Mouse (Mus musculus) stomach, embryonic 16.5 days (tissue): ENCODE results near the gene Ckb. TPM values are rescaled to one million over a fixed set of nuclear protein-coding genes. Genes with fewer than 3 reads are reported as not detected.

Experiments
- ATAC-seq: fragments of 200-750 bp; cut with Nextera tagmentation; 2 replicates; pipeline ENCODE4 v1.8.0; 2017; ENCODE audit warnings: moderate number of reproducible peaks, moderate TSS enrichment; ENCODE audit not compliant: insufficient read depth, low FRiP score
- H3K27ac ChIP-seq: fragments of 300-500 bp; sonication (generic); 2 replicates; pipeline ENCODE4 v1.5.1; 2014; ENCODE audit warnings: low read length
- H3K27me3 ChIP-seq: fragments of 300-500 bp; sonication (generic); 2 replicates; pipeline ENCODE4 v1.6.1; 2014; ENCODE audit warnings: low read length, control low read depth, mixed read lengths; ENCODE audit not compliant: control insufficient read depth, insufficient read depth
- H3K36me3 ChIP-seq: fragments of 300-500 bp; sonication (generic); 2 replicates; pipeline ENCODE4 v1.6.1; 2014; ENCODE audit warnings: low read length; ENCODE audit not compliant: control insufficient read depth, insufficient read depth
- H3K4me1 ChIP-seq: fragments of 300-500 bp; sonication (generic); 2 replicates; pipeline ENCODE4 v1.6.1; 2014; ENCODE audit warnings: low read length, control low read depth, mixed read lengths; ENCODE audit not compliant: control insufficient read depth, insufficient read depth
- H3K4me2 ChIP-seq: fragments of 300-500 bp; sonication (generic); 2 replicates; pipeline ENCODE4 v1.6.1; 2014; ENCODE audit warnings: low read depth, low read length, mixed read lengths
- H3K4me3 ChIP-seq: fragments of 300-500 bp; sonication (generic); replicated peaks from 2 replicates; pipeline ENCODE4 v1.5.1; 2014; ENCODE audit warnings: mild to moderate bottlenecking, low read length
- H3K9ac ChIP-seq: fragments of 300-500 bp; sonication (generic); 2 replicates; pipeline ENCODE4 v1.6.1; 2014; ENCODE audit warnings: low read length
- H3K9me3 ChIP-seq: fragments of 300-500 bp; sonication (generic); replicated peaks from 2 replicates; pipeline ENCODE4 v1.6.1; 2016; ENCODE audit warnings: low read length, control low read depth; ENCODE audit not compliant: control insufficient read depth
- WGBS: fragments of 180-500 bp; shearing (Covaris S2); extraction: QIAGEN DNeasy Blood & Tissue Kit; methylation state at CpG from one replicate; pipeline ENCODE4 v1.1.7; 2014; 5-methylcytosine and 5-hydroxymethylcytosine counted together
- polyA plus RNA-seq: library from polyadenylated mRNA; unstranded; fragments of >200 nt; fragmentation: Nextera tagmentation; extraction: Ambion mirVana; gene quantifications from 2 replicates; pipeline ENCODE4 v1.2.1, GENCODE M21; 2015

The Ckb gene
- polyA plus RNA-seq, 1 experiment from 2014 or later, result 698 TPM

DNA sequence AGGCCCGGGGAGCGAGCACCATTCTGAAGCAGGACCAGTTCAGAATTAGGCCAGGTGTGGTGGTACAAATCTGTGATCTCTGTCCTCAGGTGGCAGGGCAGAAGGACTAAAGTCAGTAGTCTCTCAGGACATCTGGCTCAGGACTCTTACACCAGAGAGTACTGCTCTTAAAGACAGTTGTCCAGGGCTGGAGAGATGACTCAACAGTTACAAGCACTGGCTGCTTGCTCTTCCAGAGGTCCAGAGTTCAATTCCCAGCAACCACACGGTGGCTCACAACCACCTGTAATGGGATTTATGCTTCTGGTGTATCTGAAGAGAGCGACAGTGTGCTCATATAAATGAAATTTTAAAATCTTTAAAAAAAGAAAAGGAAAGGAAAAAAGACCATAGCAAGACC, 12.8 kb downstream of the Ckb start:
- 93% methylated on average over 4 of the region's 4 CpGs for WGBS
- Histone ChIP-seq H3K4me2 (no peak overlapping the region), H3K9me3 (no peaks in the 10 kb centered on the region), H3K36me3 (peaks cover 6% of the 10 kb centered on the region), H3K9ac (no peak overlapping the region), H3K27me3 (no peaks in the 10 kb centered on the region), H3K4me3 (no peak overlapping the region), H3K27ac (no peak overlapping the region), H3K4me1 (peaks cover 8% of the 10 kb centered on the region)
- ATAC-seq, result no peak

DNA sequence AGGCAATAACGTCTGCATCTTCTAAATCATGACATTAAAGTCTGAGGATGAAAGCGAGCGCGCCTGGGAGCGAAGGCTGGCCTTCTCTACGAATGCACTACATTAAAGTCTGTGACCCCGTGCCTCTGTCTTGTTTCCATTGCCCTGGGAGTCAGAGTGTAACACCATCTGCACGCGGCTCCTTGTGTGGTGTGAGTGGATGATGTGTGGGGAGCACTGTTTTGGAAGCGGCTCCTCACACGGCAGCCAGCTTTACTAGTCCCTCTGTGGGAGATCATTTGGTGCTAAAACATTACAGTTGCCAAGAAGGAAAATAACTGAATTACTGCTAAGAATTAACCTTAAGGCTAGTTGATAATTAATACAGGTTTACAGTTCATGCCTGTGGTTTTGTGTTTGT, 16.4 kb downstream of the Ckb start:
- ATAC-seq, result no peak
- WGBS, result 92% methylated on average over 11 of the region's 11 CpGs
- Histone ChIP-seq H3K4me2 (no peak overlapping the region), H3K4me3 (no peak overlapping the region), H3K27ac (no peak overlapping the region), H3K4me1 (no peaks in the 10 kb centered on the region), H3K36me3 (peaks cover 6% of the 10 kb centered on the region), H3K9ac (no peak overlapping the region), H3K27me3 (no peaks in the 10 kb centered on the region), H3K9me3 (no peaks in the 10 kb centered on the region)

DNA sequence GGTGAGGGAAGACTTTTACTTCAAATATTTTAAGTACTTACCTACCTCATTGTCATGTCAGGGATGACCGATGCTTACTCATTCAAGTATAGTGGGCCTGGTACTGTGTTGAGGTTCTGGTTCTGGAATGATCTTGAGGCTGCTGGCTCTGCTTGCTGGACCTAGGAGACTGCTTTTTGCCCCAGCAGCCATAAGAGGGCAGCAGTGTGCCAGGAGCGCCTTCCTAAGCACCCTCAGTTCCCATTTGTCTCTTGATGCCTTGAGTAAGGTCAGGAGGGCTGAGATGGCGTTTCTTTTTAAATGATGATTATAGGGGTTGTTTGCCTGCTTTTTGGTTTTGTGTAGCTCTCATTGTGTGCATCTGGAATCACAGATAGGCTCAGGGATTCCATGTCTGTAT, 18.7 kb downstream of the Ckb start:
- Histone ChIP-seq H3K36me3 (peaks cover 6% of the 10 kb centered on the region), H3K4me3 (no peak overlapping the region), H3K27me3 (no peaks in the 10 kb centered on the region), H3K4me2 (no peak overlapping the region), H3K4me1 (no peaks in the 10 kb centered on the region), H3K9ac (no peak overlapping the region), H3K9me3 (no peaks in the 10 kb centered on the region), H3K27ac (no peak overlapping the region)
- WGBS, result 34% methylated on average over 3 of the region's 3 CpGs
- ATAC-seq, result peak; percentile 37; the same call in 1 of the 2 replicates

DNA sequence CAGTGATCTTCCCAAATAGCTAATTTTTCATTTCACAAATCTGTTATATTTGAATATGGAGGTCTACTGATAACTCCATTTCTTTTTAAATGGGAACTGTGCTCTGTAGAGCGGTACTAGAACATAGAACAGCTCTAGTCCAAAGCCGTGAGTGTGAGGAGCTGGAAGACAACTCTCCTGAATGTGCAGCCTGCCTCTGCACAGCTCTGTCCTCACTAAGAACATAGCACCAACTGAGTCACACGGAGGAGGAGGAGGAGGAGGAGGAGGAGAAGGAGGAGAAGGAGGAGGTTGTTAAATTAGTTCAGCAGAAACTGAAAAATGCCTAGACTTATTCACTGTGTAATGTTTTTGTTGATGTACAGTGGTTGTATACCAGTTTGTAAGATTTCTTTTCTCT, 19.2 kb downstream of the Ckb start:
- ATAC-seq, result no peak
- Histone ChIP-seq H3K9me3 (no peaks in the 10 kb centered on the region), H3K4me2 (no peak overlapping the region), H3K27me3 (no peaks in the 10 kb centered on the region), H3K36me3 (peaks cover 9% of the 10 kb centered on the region), H3K27ac (no peak overlapping the region), H3K4me1 (no peaks in the 10 kb centered on the region), H3K9ac (no peak overlapping the region), H3K4me3 (no peak overlapping the region)
- WGBS, result 87% methylated on average over 3 of the region's 3 CpGs

DNA sequence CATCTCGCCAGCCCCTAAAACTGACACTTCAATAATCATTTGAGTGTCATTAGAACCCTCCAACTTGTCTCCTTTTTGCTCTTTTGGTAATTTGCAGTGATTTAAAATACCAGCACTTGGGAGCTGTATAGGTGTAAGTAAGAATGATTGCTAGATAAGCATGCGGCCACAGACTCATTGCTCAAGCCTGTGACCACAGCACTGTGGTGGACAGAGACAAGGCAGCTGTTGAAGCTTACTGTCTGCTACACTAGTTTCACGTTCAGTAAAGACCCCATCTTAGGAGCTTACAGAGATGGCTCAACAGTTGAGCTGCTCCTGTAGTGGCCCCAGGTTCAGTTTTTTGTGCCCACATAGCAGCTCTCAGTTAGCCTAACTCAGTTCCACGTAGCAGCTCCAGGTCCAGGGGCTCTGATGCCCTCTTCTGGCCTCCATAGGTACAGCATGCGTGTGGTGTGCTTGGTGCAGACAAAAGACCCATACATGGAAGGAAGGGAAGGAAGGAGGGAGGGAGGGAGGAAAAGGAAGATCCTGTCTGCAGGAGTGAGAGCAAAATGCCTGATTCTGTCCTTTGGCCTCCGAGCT, 24.0 kb downstream of the Ckb start:
- Histone ChIP-seq H3K9ac (no peak overlapping the region), H3K27ac (no peak overlapping the region), H3K4me3 (no peak overlapping the region), H3K27me3 (no peaks in the 10 kb centered on the region), H3K9me3 (no peaks in the 10 kb centered on the region), H3K4me1 (no peaks in the 10 kb centered on the region), H3K36me3 (peaks cover 6% of the 10 kb centered on the region; the same call in 1 of the 2 replicates), H3K4me2 (no peak overlapping the region)
- 0 out of 2 replicates have a peak, but pooled peaks have one; percentile 33 for ATAC-seq
- 49% methylated on average over 6 of the region's 6 CpGs for WGBS

Other genes starting within 250 kb of the Ckb start
- 11.2 and 12.8 TPM in 2 replicates for gene Tnfaip2, start 229.9 kb downstream of the Ckb start, polyA plus RNA-seq
- gene Gm266, start 186.5 kb downstream of the Ckb start, polyA plus RNA-seq, result 12.9 and 15.2 TPM in 2 replicates
- gene Eif5, start 134.3 kb downstream of the Ckb start, polyA plus RNA-seq, result 402 and 438 TPM in 2 replicates
- gene Mark3, start 97.8 kb downstream of the Ckb start, polyA plus RNA-seq, result 17.6 and 20.1 TPM in 2 replicates
- gene Trmt61a, start 5.8 kb upstream of the Ckb start, polyA plus RNA-seq, result 9.7 and 10.4 TPM in 2 replicates
- gene Bag5, start 40.9 kb upstream of the Ckb start, polyA plus RNA-seq, result 49.3 and 51.6 TPM in 2 replicates
- gene Apopt1, start 40.9 kb upstream of the Ckb start, polyA plus RNA-seq, result 43.0 and 47.0 TPM in 2 replicates
- 90.8 and 96.1 TPM in 2 replicates for gene Klc1, start 86.5 kb upstream of the Ckb start, polyA plus RNA-seq
- gene Xrcc3, start 141.5 kb upstream of the Ckb start, polyA plus RNA-seq, result 6.9 and 9.9 TPM in 2 replicates
- 131 and 137 TPM in 2 replicates for gene Zfyve21, start 141.8 kb upstream of the Ckb start, polyA plus RNA-seq
- 8.3 and 10.6 TPM in 2 replicates for gene Ppp1r13b, start 235.8 kb upstream of the Ckb start, polyA plus RNA-seq